Mouse (Mus musculus) forebrain, embryonic 11.5 days (tissue): ENCODE measurements at regions not wholly inside any gene's neighbourhood (a gene's known extent, or its start where the extent isn't known, plus 50 kb on each side); places are given as distances from the start of the nearest gene placed in this dataset.

Source experiments
- ATAC-seq: fragments of 200-750 bp; cut with Nextera tagmentation; replicated peaks from 2 replicates; pipeline ENCODE4 v1.8.0; 2017; ENCODE audit warnings: moderate TSS enrichment; ENCODE audit not compliant: low FRiP score
- DNase-seq: peaks from one replicate; pipeline ENCODE4 v3.0.0-alpha.2; 2017; ENCODE audit warnings: low spot score
- H3K27ac ChIP-seq: fragments of 300-500 bp; sonication (generic); 2 replicates; pipeline ENCODE4 v1.5.1; 2014; ENCODE audit warnings: low read depth, low read length
- H3K27me3 ChIP-seq: fragments of 300-500 bp; sonication (generic); 2 replicates; pipeline ENCODE4 v1.6.1; 2014; ENCODE audit warnings: mild to moderate bottlenecking, low read length, mixed read lengths; ENCODE audit not compliant: control insufficient read depth, insufficient read depth
- H3K36me3 ChIP-seq: fragments of 300-500 bp; sonication (generic); 2 replicates; pipeline ENCODE4 v1.6.1; 2014; ENCODE audit warnings: mild to moderate bottlenecking, low read length, moderate library complexity, mixed read lengths; ENCODE audit not compliant: control insufficient read depth, insufficient read depth
- H3K4me1 ChIP-seq: fragments of 300-500 bp; sonication (generic); replicated peaks from 2 replicates; pipeline ENCODE4 v1.6.1; 2014; ENCODE audit warnings: low read length, mixed read lengths; ENCODE audit not compliant: control insufficient read depth, insufficient read depth
- H3K4me2 ChIP-seq: fragments of 300-500 bp; sonication (generic); 2 replicates; pipeline ENCODE4 v1.6.1; 2014; ENCODE audit warnings: low read depth, mild to moderate bottlenecking, low read length, moderate library complexity, mixed read lengths; ENCODE audit not compliant: severe bottlenecking
- H3K4me3 ChIP-seq: fragments of 300-500 bp; sonication (generic); 2 replicates; pipeline ENCODE4 v1.5.1; 2014; ENCODE audit warnings: low read depth, low read length
- H3K9ac ChIP-seq: fragments of 300-500 bp; sonication (generic); 2 replicates; pipeline ENCODE4 v1.6.1; 2014; ENCODE audit warnings: low read length
- H3K9me3 ChIP-seq: fragments of 300-500 bp; sonication (generic); 2 replicates; pipeline ENCODE4 v1.6.1; 2016; ENCODE audit warnings: low read length, mixed read lengths; ENCODE audit not compliant: control insufficient read depth
- WGBS: fragments of 180-500 bp; shearing (Covaris S2); extraction: QIAGEN DNeasy Blood & Tissue Kit; methylation state at CpG from one replicate; pipeline ENCODE4 v1.1.7; 2014; 5-methylcytosine and 5-hydroxymethylcytosine counted together

DNA sequence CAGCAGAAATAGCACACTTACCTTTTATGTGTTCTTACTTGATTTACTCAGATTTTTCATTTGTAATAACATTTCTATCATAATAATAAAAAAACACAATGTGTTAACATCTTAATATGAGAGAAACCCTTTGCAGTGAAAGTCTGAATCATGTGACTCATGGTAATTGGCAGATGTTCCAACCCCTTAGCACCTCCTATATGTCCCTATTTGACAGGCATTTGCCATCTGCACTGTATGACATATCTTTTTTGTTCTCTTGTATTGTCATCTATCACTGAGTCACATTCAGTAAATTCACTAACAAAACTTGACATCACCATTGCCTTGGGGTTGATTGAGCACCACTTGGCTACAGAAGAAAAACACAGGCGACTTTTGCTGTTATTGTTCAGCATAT lies 641.1 kb upstream of the Arid1b start:
- WGBS, result 81% methylated on average over 1 of the region's 1 CpGs
- DNase-seq (no peak), ATAC-seq (no peak)

DNA sequence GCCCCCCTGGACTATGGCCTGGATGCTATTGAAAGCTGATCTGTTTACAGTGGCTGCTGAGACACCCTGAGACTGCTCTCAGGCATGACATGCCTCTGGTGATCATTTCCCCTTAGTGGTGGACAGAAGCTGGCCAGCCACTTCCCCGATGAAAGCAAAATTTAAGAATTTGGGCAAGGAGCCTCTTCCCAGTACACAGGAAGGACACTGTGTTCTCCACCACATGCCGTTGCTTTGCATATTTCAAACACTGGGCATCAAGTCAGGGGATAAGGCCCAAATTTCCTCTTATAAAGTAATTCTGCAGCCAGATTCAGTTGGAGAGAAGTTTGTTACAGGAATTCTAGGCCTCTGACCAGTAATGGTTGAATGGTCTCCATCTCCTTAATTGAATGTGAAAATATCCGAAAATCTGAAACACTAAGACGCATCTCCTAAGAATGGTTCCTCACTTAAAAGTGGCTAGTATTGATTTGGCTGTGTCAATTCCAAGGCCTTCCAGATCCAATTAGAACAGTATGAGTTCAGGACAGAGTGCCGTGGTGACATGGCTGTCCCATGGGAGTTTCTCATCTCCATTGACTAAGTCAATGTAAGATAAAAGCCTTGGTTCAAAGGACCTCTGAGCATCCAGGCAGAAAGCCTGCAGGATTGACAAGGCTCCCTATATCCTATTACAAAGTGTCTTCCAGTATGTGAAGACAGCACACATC lies 638.5 kb upstream of the Arid1b start:
- H3K4me3 ChIP-seq, result no peak overlapping the region
- 90% methylated on average over 5 of the region's 5 CpGs for WGBS
- H3K27ac ChIP-seq, result no peak overlapping the region
- no peaks in the 10 kb centered on the region for H3K36me3 ChIP-seq
- no peaks in the 10 kb centered on the region for H3K4me1 ChIP-seq
- no peak overlapping the region for H3K4me2 ChIP-seq
- ATAC-seq (no peak), DNase-seq (no peak)
- no peaks in the 10 kb centered on the region for H3K27me3 ChIP-seq
- no peaks in the 10 kb centered on the region for H3K9me3 ChIP-seq
- no peak overlapping the region for H3K9ac ChIP-seq

More for the DNA sequence above, 641.1 kb upstream of the Arid1b start:
- Histone ChIP-seq H3K9ac (no peak overlapping the region), H3K27me3 (no peaks in the 10 kb centered on the region), H3K36me3 (no peaks in the 10 kb centered on the region), H3K27ac (no peak overlapping the region), H3K4me1 (no peaks in the 10 kb centered on the region), H3K4me3 (no peak overlapping the region), H3K9me3 (no peaks in the 10 kb centered on the region), H3K4me2 (no peak overlapping the region)

GRCm38 (mm10) chr17:4360413-4361320 lies 633.5 kb upstream of the Arid1b start:
- no peak overlapping the region for H3K4me2 ChIP-seq
- no peaks in the 10 kb centered on the region for H3K27me3 ChIP-seq
- no peak; the same call in 1 of the 2 replicates for ATAC-seq
- H3K9ac ChIP-seq, result no peak overlapping the region
- H3K9me3 ChIP-seq, result no peaks in the 10 kb centered on the region
- H3K4me3 ChIP-seq, result no peak overlapping the region
- no peaks in the 10 kb centered on the region for H3K36me3 ChIP-seq
- 56% methylated on average over 4 of the region's 4 CpGs for WGBS
- no peaks in the 10 kb centered on the region for H3K4me1 ChIP-seq
- no peak for DNase-seq
- H3K27ac ChIP-seq, result no peak overlapping the region

DNA sequence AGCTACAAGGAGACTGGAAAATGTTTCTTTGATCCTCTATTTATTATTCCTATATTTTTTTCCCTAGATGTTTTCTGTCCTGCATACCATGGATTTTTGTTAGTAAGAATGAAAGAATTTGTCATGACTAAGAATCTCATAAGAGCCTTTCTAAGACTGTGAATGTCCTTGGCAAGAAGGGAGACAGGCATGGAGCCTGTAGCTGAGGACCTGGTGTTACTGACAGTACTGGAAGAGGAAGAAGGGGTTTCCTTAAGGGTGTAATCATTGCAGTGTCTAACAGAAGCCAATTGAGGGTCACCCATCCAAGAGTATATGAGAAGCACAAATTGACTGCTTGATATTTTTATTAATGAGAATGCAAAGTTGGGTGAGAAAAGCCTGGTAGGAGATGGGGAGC lies 628.3 kb upstream of the Arid1b start:
- Histone ChIP-seq H3K9ac (no peak overlapping the region), H3K27me3 (no peaks in the 10 kb centered on the region), H3K4me3 (no peak overlapping the region), H3K4me1 (no peaks in the 10 kb centered on the region), H3K9me3 (no peaks in the 10 kb centered on the region), H3K27ac (no peak overlapping the region), H3K4me2 (no peak overlapping the region), H3K36me3 (no peaks in the 10 kb centered on the region)
- ATAC-seq (no peak), DNase-seq (no peak)

GRCm38 (mm10) chr17:4380449-4380848 lies 613.7 kb upstream of the Arid1b start:
- no peak for DNase-seq
- Histone ChIP-seq H3K4me2 (no peak overlapping the region), H3K36me3 (no peaks in the 10 kb centered on the region), H3K27me3 (no peaks in the 10 kb centered on the region), H3K4me3 (no peak overlapping the region), H3K27ac (no peak overlapping the region), H3K9me3 (no peaks in the 10 kb centered on the region), H3K4me1 (no peaks in the 10 kb centered on the region), H3K9ac (no peak overlapping the region)
- ATAC-seq, result no peak
- 92% methylated on average over 1 of the region's 1 CpGs for WGBS

- DNase-seq, result no peak
- no peaks in the 10 kb centered on the region for H3K36me3 ChIP-seq
- no peaks in the 10 kb centered on the region for H3K4me1 ChIP-seq
- no peak overlapping the region for H3K4me2 ChIP-seq
- H3K27me3 ChIP-seq, result no peaks in the 10 kb centered on the region
- no peak for ATAC-seq
- H3K4me3 ChIP-seq, result no peak overlapping the region
- H3K9me3 ChIP-seq, result no peaks in the 10 kb centered on the region
- no peak overlapping the region for H3K9ac ChIP-seq
- H3K27ac ChIP-seq, result no peak overlapping the region
Measured at GRCm38 (mm10) chr17:4380873-4381272, 613.3 kb upstream of the Arid1b start.

GRCm38 (mm10) chr17:4381896-4382685 lies 612.0 kb upstream of the Arid1b start:
- no peaks in the 10 kb centered on the region for H3K9me3 ChIP-seq
- H3K4me2 ChIP-seq, result no peak overlapping the region
- no peak for ATAC-seq
- no peaks in the 10 kb centered on the region for H3K36me3 ChIP-seq
- WGBS, result 87% methylated on average over 13 of the region's 13 CpGs
- H3K9ac ChIP-seq, result no peak overlapping the region
- no peak overlapping the region for H3K27ac ChIP-seq
- no peak for DNase-seq
- no peaks in the 10 kb centered on the region for H3K4me1 ChIP-seq
- H3K4me3 ChIP-seq, result no peak overlapping the region
- H3K27me3 ChIP-seq, result no peaks in the 10 kb centered on the region

DNA sequence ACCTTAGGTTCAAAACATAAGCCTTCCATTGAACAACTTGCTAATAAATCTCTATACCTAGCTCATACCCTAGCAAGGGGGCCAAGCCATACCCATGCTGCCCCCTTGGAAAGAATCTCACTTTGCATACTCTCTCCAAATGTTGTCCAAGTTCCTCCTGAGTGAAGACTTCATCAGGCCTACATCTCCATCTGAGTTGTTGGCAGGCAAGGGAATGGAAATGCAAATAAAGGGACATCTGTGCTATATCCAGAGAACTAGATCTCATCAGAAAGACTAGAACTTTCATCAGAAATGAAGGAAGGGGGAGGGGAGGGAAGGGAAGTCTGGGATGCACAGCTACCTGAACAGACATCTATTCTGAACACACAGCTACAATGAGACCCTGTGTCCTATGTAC lies 611.4 kb upstream of the Arid1b start:
- H3K27me3 ChIP-seq, result no peaks in the 10 kb centered on the region
- no peak overlapping the region for H3K9ac ChIP-seq
- H3K27ac ChIP-seq, result no peak overlapping the region
- H3K4me3 ChIP-seq, result no peak overlapping the region
- ATAC-seq, result no peak
- no peak for DNase-seq
- no peaks in the 10 kb centered on the region for H3K4me1 ChIP-seq
- no peak overlapping the region for H3K4me2 ChIP-seq
- no peaks in the 10 kb centered on the region for H3K9me3 ChIP-seq
- H3K36me3 ChIP-seq, result no peaks in the 10 kb centered on the region
